Mouse (Mus musculus) forebrain, embryonic 10.5 days (tissue): Measurements from ENCODE around the gene Olfr1256. TPM values are rescaled to one million over a fixed set of nuclear protein-coding genes. Genes with fewer than 3 reads are reported as not detected.

Source experiments
- DNase-seq: peaks from one replicate; pipeline ENCODE4 v3.0.0-alpha.2; 2017; ENCODE audit warnings: low spot score; ENCODE audit errors: extremely low spot score
- H3K27ac ChIP-seq: fragments of 300-500 bp; sonication (generic); 2 replicates; pipeline ENCODE4 v1.5.1; 2016; ENCODE audit warnings: mild to moderate bottlenecking
- H3K27me3 ChIP-seq: fragments of 300-500 bp; sonication (generic); 2 replicates; pipeline ENCODE4 v1.6.1; 2016; ENCODE audit warnings: mild to moderate bottlenecking; ENCODE audit not compliant: poor library complexity, severe bottlenecking
- H3K36me3 ChIP-seq: fragments of 300-500 bp; sonication (generic); replicated peaks from 2 replicates; pipeline ENCODE4 v1.6.1; 2016; ENCODE audit warnings: mild to moderate bottlenecking, moderate library complexity
- H3K4me1 ChIP-seq: fragments of 300-500 bp; sonication (generic); 2 replicates; pipeline ENCODE4 v1.6.1; 2016
- H3K4me3 ChIP-seq: fragments of 300-500 bp; sonication (generic); 2 replicates; pipeline ENCODE4 v1.5.1; 2016; ENCODE audit warnings: mild to moderate bottlenecking, moderate library complexity
- H3K9me3 ChIP-seq: fragments of 300-500 bp; sonication (generic); 2 replicates; pipeline ENCODE4 v1.6.1; 2016; ENCODE audit warnings: mild to moderate bottlenecking, moderate library complexity
- WGBS: fragments of 180-500 bp; shearing (Covaris S2); methylation state at CpG from one replicate; pipeline ENCODE4 v1.1.7; 2016; 5-methylcytosine and 5-hydroxymethylcytosine counted together
- polyA plus RNA-seq: library from polyadenylated mRNA; unstranded; fragments of >200 nt; fragmentation: Nextera tagmentation; extraction: Ambion mirVana; gene quantifications from 2 replicates; pipeline ENCODE4 v1.2.1, GENCODE M21; 2016

Olfr1256 gene
- not detected in 2 replicates for polyA plus RNA-seq

DNA sequence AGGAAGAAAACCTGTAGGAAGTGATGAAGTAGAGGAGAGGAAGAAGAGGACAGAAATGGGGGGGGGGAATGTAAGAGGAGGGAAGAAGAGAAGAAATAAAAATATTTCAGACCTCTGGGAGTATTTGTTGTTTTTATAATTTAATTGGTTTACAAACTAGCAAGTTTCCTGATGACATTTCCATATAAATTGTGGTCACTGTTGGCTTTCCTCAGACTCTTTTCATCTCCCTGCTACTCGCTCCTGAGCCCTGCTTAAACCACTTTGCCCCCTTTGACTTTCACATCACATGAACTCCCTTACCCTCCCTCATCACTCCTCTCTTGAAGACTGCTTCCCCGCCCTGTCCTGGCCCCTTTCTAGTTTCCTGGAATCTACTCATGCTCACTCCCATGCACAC, at the start of gene Olfr1256:
Gene Olfr1256 (minus strand): TSS at position 101 of the 400 bp plus-strand sequence.
- Histone ChIP-seq H3K27ac (no peak within 1 kb of the TSS), H3K4me1 (no peaks in the 10 kb centered on the region), H3K4me3 (no peak within 1 kb of the TSS), H3K27me3 (no peaks in the 10 kb centered on the region), H3K36me3 (no peaks in the 10 kb centered on the region), H3K9me3 (no peaks in the 10 kb centered on the region)
- WGBS: 55% methylated on average over 2 of the region's 2 CpGs
- DNase-seq: no peak

DNA sequence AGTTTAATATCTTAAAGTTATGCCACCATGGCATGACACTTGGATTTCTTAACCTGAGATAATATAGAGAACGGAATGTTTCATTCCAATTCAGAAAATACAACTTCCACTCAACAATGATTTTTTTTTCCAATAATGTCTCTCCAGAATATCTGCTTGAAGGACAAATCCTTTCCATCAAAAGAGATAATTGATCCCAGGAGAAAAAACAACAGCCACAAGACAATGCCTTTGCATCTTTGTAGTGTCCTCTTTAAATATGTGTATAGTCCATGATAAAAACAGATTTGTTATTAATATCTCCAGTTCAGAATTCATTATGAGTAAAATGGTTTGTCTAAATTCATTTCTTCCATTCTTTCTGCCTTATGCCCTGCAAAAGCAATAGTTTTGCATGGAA, 36.8 kb upstream of the Olfr1256 start, which contains the start of gene Olfr1257:
Gene Olfr1257 (plus strand): TSS at position 301 of the 400 bp plus-strand sequence.
- H3K36me3 ChIP-seq: no peaks in the 10 kb centered on the region
- H3K27me3 ChIP-seq: no peaks in the 10 kb centered on the region
- WGBS: 88% methylated on average over 1 of the region's 1 CpGs
- H3K4me3 ChIP-seq: no peak within 1 kb of the TSS
- H3K27ac ChIP-seq: no peak within 1 kb of the TSS
- H3K9me3 ChIP-seq: peaks cover 3% of the 10 kb centered on the region; the same call in 1 of the 2 replicates
- no peak for DNase-seq
- no peaks in the 10 kb centered on the region for H3K4me1 ChIP-seq

DNA sequence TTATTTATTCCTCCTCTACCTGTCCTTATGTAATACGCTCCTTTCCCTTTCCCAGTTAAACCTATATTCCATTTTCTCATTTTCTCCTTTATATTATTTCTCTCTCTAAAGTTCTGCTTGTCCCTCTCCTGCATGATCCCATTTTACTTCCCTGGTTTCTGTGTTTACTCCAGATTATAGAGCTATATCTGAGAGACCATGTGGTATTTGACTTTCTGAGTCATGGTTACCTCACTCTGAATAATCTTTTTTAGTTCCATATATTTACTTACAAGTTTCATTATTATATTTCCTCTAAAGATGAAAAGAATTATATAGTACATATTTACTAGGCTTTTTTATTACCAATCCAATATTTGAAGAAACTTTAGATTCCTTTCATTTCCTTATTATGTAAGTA, 7.9 kb upstream of the Olfr1256 start:
- no peaks in the 10 kb centered on the region for H3K27me3 ChIP-seq
- no peak overlapping the region for H3K27ac ChIP-seq
- 89% methylated on average over 1 of the region's 1 CpGs for WGBS
- H3K4me3 ChIP-seq: no peak overlapping the region
- H3K36me3 ChIP-seq: no peaks in the 10 kb centered on the region
- no peaks in the 10 kb centered on the region for H3K4me1 ChIP-seq
- no peaks in the 10 kb centered on the region for H3K9me3 ChIP-seq
- no peak for DNase-seq

DNA sequence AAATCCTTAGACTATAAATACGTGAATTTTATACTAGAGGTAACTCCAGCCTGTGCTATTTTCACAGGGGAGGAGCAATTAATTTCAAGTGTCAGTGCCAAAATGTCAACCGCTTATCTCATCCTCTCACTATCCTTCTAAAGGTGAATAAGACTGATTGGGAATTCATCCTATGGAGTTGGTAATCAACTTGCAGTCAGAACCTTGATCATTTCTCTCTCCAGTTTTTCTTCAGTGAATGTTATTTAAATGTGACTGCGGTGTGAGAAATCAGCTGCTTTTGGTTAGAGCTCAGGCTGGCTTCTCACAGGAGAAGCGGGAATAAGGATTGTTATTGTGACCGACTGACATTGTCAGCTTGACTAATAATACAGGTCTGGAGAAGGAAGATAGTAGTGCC, 6.8 kb upstream of the Olfr1256 start, which contains the start of gene Olfr48:
Gene Olfr48 (minus strand): TSS at position 101 of the 400 bp plus-strand sequence.
- H3K27me3 ChIP-seq: no peaks in the 10 kb centered on the region
- H3K4me3 ChIP-seq: no peak within 1 kb of the TSS
- DNase-seq: no peak
- WGBS: 88% methylated on average over 5 of the region's 5 CpGs
- H3K27ac ChIP-seq: no peak within 1 kb of the TSS
- H3K36me3 ChIP-seq: no peaks in the 10 kb centered on the region
- no peaks in the 10 kb centered on the region for H3K4me1 ChIP-seq
- no peaks in the 10 kb centered on the region for H3K9me3 ChIP-seq

DNA sequence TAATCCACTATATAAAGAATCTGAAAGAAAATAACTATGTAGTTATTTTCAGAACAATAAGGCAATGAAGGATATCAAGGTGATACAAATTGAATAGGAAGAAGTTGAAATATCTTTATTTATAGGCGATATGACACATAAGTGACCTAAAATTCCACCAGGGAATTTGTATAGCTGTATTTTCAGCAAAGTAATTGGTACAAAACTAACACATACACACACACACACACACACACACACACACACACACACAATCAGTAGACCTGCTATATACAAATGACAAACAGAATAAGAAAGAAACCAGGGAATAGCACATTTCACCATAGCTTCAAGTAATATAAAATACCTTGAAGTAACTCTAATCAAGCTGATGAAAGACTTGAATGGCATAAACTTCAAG, 21.1 kb downstream of the Olfr1256 start:
- H3K4me3 ChIP-seq: no peak overlapping the region
- no peaks in the 10 kb centered on the region for H3K36me3 ChIP-seq
- WGBS: 75% methylated on average over 1 of the region's 1 CpGs
- H3K9me3 ChIP-seq: 0 out of 2 replicates have a peak, but pooled peaks cover 6% of the 10 kb centered on the region
- no peaks in the 10 kb centered on the region for H3K27me3 ChIP-seq
- H3K27ac ChIP-seq: no peak overlapping the region
- H3K4me1 ChIP-seq: no peaks in the 10 kb centered on the region
- no peak for DNase-seq

DNA sequence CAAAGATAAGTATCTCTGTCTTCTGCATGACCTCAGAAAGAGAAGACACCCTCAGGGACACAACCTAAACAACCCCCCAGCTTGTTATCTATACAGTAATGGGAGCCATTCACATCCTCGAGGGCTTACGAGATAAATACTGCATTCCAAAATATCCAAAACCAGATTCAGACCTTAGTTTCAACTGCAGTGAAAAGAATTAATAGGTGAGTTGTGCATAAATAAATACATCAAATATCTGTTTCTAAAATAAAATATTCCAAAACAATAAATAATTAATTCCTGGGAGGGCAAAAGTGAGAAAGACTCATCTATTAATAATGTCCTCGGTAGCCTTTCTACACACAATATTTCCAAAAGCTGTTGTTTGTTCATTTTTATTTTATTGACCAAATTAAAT, 29.6 kb downstream of the Olfr1256 start, which contains the start of gene Olfr1255:
Gene Olfr1255 (plus strand): TSS at position 301 of the 400 bp plus-strand sequence.
- Histone ChIP-seq H3K4me3 (no peak within 1 kb of the TSS), H3K36me3 (no peaks in the 10 kb centered on the region), H3K27ac (no peak within 1 kb of the TSS), H3K27me3 (no peaks in the 10 kb centered on the region), H3K9me3 (no peaks in the 10 kb centered on the region), H3K4me1 (no peaks in the 10 kb centered on the region)
- WGBS: 90% methylated on average over 3 of the region's 3 CpGs
- no peak for DNase-seq

DNA sequence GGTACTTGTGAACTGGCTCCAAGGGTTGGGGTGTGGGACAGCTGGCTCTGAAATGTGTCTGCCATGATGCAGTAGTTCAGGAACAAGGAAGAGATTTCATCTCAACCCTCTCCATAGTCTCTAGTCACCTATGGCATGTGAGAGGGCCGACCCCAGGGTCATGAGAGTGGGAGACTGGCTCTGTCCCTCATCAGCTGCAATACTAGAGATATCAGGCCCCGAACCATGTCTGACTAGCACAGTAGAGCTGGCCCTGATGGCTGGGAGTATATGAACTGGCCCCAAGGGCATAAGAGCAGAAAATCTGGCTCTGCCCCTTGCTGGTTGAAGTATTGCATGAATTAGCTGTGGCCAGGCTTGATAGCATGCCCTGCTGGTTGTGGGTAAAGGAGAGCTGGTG, 30.6 kb downstream of the Olfr1256 start:
- no peak overlapping the region for H3K27ac ChIP-seq
- no peaks in the 10 kb centered on the region for H3K9me3 ChIP-seq
- DNase-seq: no peak
- H3K36me3 ChIP-seq: no peaks in the 10 kb centered on the region
- 81% methylated on average over 2 of the region's 2 CpGs for WGBS
- H3K27me3 ChIP-seq: no peaks in the 10 kb centered on the region
- H3K4me3 ChIP-seq: no peak overlapping the region
- no peaks in the 10 kb centered on the region for H3K4me1 ChIP-seq

DNA sequence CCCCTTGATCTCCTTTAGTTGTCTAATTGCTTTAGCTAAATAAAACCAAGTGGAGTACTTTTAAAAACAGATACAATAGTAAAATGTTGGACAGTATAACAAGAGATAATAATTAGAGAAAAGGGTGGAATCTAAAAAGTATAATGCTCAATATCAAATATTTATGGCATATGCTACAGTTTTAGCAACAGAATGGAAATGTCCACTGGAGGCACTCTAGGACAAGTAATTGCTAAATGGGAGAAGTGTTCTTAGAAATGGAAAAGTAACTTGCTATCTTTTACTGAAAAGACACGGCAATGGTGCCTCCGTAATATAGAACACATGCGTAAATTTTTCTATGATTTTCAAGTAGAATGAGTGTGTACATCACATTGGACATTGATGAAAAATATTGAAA, 41.8 kb downstream of the Olfr1256 start:
- no peaks in the 10 kb centered on the region for H3K27me3 ChIP-seq

DNA sequence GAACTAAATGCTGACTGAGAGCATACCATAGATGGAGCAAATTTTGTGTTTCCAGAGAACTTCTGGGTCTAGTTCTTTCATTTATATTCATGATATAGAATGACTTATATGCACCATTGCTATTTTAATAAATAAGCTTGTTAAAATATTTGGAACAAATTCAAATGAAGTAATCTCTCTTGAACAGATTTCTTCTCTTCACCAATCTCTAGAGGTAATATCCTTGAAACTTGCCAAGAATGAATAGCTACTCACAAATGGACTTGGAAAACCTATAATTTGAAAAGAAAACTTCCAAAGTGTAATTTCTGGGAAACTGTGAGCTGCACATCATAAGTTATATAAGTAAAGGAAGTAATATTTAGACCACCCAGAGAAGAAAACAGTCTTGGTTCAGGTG, 47.8 kb downstream of the Olfr1256 start, which contains the start of gene Olfr1254:
Gene Olfr1254 (minus strand): TSS at position 101 of the 400 bp plus-strand sequence.
- no peak within 1 kb of the TSS for H3K27ac ChIP-seq
- no peaks in the 10 kb centered on the region for H3K36me3 ChIP-seq
- H3K27me3 ChIP-seq: no peaks in the 10 kb centered on the region
- no peak for DNase-seq
- H3K9me3 ChIP-seq: no peaks in the 10 kb centered on the region
- no peak within 1 kb of the TSS for H3K4me3 ChIP-seq
- H3K4me1 ChIP-seq: no peaks in the 10 kb centered on the region

More for the DNA sequence above, 41.8 kb downstream of the Olfr1256 start:
- no peaks in the 10 kb centered on the region for H3K36me3 ChIP-seq
- no peak overlapping the region for H3K4me3 ChIP-seq
- DNase-seq: no peak
- no peaks in the 10 kb centered on the region for H3K4me1 ChIP-seq
- no peak overlapping the region for H3K27ac ChIP-seq
- WGBS: 97% methylated on average over 3 of the region's 3 CpGs
- no peaks in the 10 kb centered on the region for H3K9me3 ChIP-seq

Other genes starting within 250 kb of the Olfr1256 start
- not detected in 2 replicates for gene Olfr1246, start 248.4 kb downstream of the Olfr1256 start, polyA plus RNA-seq
- not detected in 2 replicates for gene Olfr1247, start 227.4 kb downstream of the Olfr1256 start, polyA plus RNA-seq
- gene Olfr1248, start 223.3 kb downstream of the Olfr1256 start, polyA plus RNA-seq: not detected in 2 replicates
- gene Olfr1249, start 206.6 kb downstream of the Olfr1256 start, polyA plus RNA-seq: not detected in 2 replicates
- not detected in 2 replicates for gene Olfr1250, start 180.1 kb downstream of the Olfr1256 start, polyA plus RNA-seq
- not detected in 2 replicates for gene Olfr1251, start 169.6 kb downstream of the Olfr1256 start, polyA plus RNA-seq
- not detected in 2 replicates for gene Olfr1252, start 116.5 kb downstream of the Olfr1256 start, polyA plus RNA-seq
- not detected in 2 replicates for gene Olfr1253, start 84.5 kb downstream of the Olfr1256 start, polyA plus RNA-seq
- gene Olfr1254, start 47.9 kb downstream of the Olfr1256 start, polyA plus RNA-seq: not detected in 2 replicates
- gene Olfr1255, start 29.5 kb downstream of the Olfr1256 start, polyA plus RNA-seq: not detected in 2 replicates
- not detected in 2 replicates for gene Olfr48, start 6.7 kb upstream of the Olfr1256 start, polyA plus RNA-seq
- not detected in 2 replicates for gene Olfr1257, start 36.9 kb upstream of the Olfr1256 start, polyA plus RNA-seq
- gene Olfr1258, start 85.8 kb upstream of the Olfr1256 start, polyA plus RNA-seq: not detected in 2 replicates
- not detected in 2 replicates for gene Olfr1259, start 107.1 kb upstream of the Olfr1256 start, polyA plus RNA-seq
- not detected in 2 replicates for gene Olfr1260, start 132.8 kb upstream of the Olfr1256 start, polyA plus RNA-seq
- not detected in 2 replicates for gene Olfr1261, start 149.7 kb upstream of the Olfr1256 start, polyA plus RNA-seq
- not detected in 2 replicates for gene Olfr1262, start 158.6 kb upstream of the Olfr1256 start, polyA plus RNA-seq
- not detected in 2 replicates for gene Olfr1263, start 170.6 kb upstream of the Olfr1256 start, polyA plus RNA-seq
- gene Olfr1264, start 184.0 kb upstream of the Olfr1256 start, polyA plus RNA-seq: not detected in 2 replicates
- not detected in 2 replicates for gene Olfr1265, start 193.8 kb upstream of the Olfr1256 start, polyA plus RNA-seq
- not detected in 2 replicates for gene Olfr140, start 222.0 kb upstream of the Olfr1256 start, polyA plus RNA-seq